ENCODE assay signal across 15 mouse cellular contexts in the genomic region with DNA sequence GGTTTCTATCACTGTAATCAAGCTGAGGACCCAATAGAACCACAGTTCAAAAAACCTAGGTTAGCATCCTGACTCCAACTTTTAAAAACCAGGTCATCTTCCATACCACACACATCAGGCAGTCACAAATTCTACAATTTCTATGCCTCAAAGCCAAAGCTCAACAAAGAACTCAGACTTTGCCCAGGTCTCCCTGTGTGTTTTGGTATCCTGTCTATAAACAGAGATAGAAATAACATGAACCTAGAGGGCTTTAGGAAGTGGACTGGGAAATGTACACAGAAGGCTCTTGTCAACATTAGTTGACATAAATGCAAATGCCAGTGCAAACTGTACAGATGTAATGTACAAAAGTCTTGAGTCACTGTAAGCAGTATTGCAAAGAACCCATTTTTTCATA.
"Had no signal": no experiment of that assay in that cellular context is flagged by ENCODE, and none has a peak within 500 bp of the region (broad histone marks: within the 10 kb centered on the region; RNA-seq: fewer than 3 reads in every experiment).

No protein-coding gene starts in this region.

- H3K4me1 ChIP-seq: stomach, embryonic 15.5 days had no signal

- H3K27ac ChIP-seq: neural tube, embryonic 15.5 days; stomach, embryonic 15.5 days; stomach, postnatal 0 days had no signal

- H3K27me3 ChIP-seq: neural tube, embryonic 15.5 days; stomach, embryonic 15.5 days had no signal

- H3K4me2 ChIP-seq: neural tube, embryonic 15.5 days; stomach, embryonic 15.5 days had no signal

- H3K4me3 ChIP-seq: neural tube, embryonic 15.5 days; stomach, embryonic 15.5 days had no signal

- DNase-seq: retina, postnatal 1 day; right cerebral cortex, adult 18-20 months; right cerebral cortex, postnatal 14 days; right cerebral cortex, postnatal 25 days; right cerebral cortex, postnatal 4 days; spleen, adult 18-20 months; thymus, adult 18-20 months; thymus, adult 2 months; thymus, postnatal 14 days; thymus, postnatal 25 days; thymus, postnatal 36 days; thymus, postnatal 4 days had no signal

- H3K9ac ChIP-seq: neural tube, embryonic 15.5 days; stomach, embryonic 15.5 days had no signal

- H3K9me3 ChIP-seq: neural tube, embryonic 15.5 days; stomach, embryonic 15.5 days had no signal

- H3K36me3 ChIP-seq: neural tube, embryonic 15.5 days; stomach, embryonic 15.5 days had no signal
